ENCODE assay signal across 8 mouse cellular contexts in the genomic region with DNA sequence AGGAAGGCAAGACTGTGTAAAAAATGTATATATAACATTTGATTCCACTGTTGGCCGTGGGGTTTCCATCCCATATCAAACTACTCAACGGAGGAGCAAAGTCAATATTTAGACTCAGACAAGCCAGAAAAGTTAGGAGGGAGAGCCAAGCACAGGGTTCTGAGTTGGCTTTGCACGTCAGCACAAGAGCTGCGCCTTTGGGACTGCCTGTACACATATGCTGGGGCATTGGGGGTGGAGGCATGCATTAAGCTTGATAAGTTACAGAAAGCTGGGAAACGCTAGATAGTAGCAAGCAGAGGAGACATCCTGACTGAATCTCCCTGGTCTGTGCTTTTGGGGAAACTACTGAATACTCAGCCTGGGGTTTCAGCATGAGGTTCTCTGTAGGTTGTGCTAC. TPM values are rescaled to one million over a fixed set of nuclear protein-coding genes. Genes with fewer than 3 reads are reported as not detected.
DNase-seq lines count a peak whose midpoint lies in the region; ATAC-seq lines count a peak whose summit lies in the region.

No protein-coding gene starts in this region.

- peaks cover 24% of the 10 kb centered on the region for H3K4me1 ChIP-seq in kidney, embryonic 15.5 days
- peaks cover 16% of the 10 kb centered on the region for H3K4me1 ChIP-seq in forebrain, embryonic 13.5 days
- H3K4me1 ChIP-seq in midbrain, embryonic 11.5 days (ENCODE audit: control insufficient read depth, insufficient read depth, low read length) = peaks cover 11% of the 10 kb centered on the region; the same call in 1 of the 2 replicates

- H3K9ac ChIP-seq in kidney, embryonic 15.5 days = peak overlapping the region; percentile 92
- peak overlapping the region; percentile 93 for H3K9ac ChIP-seq in forebrain, embryonic 13.5 days
- peak overlapping the region; percentile 97; the same call in 1 of the 2 replicates for H3K9ac ChIP-seq in midbrain, embryonic 11.5 days (ENCODE audit: low read length)

- no peak for ATAC-seq in kidney, embryonic 15.5 days (replicated peaks; ENCODE audit: low FRiP score)
- ATAC-seq in forebrain, embryonic 13.5 days = no peak
- no peak for ATAC-seq in midbrain, embryonic 11.5 days (ENCODE audit: low FRiP score)
- no peak for ATAC-seq in cerebellum, adult (ENCODE audit: insufficient number of reproducible peaks, low FRiP score, low TSS enrichment)

- DNase-seq in kidney, adult 11 months = no peak
- peak; percentile 37 for DNase-seq in kidney, postnatal 10 days
- DNase-seq in midbrain, embryonic 11.5 days (ENCODE audit: low spot score, missing footprints) = peak; percentile 87
- no peak for DNase-seq in cerebellum, postnatal 10 days
- no peak for DNase-seq in cerebellum, adult 9-10 months

- peaks cover 32% of the 10 kb centered on the region for H3K36me3 ChIP-seq in kidney, embryonic 15.5 days
- peaks cover 17% of the 10 kb centered on the region for H3K36me3 ChIP-seq in forebrain, embryonic 13.5 days (ENCODE audit: poor library complexity, severe bottlenecking)
- no peaks in the 10 kb centered on the region; the same call in 1 of the 2 replicates for H3K36me3 ChIP-seq in midbrain, embryonic 11.5 days (ENCODE audit: control insufficient read depth, insufficient read depth, low read length)

- H3K4me2 ChIP-seq in kidney, embryonic 15.5 days = peak overlapping the region; percentile 93
- H3K4me2 ChIP-seq in forebrain, embryonic 13.5 days = peak overlapping the region; percentile 82
- H3K4me2 ChIP-seq in midbrain, embryonic 11.5 days = peak overlapping the region; percentile 69

- WGBS in kidney, embryonic 15.5 days = 20% methylated on average over 5 of the region's 5 CpGs
- 34% methylated on average over 5 of the region's 5 CpGs for WGBS in forebrain, embryonic 13.5 days
- WGBS in midbrain, embryonic 11.5 days = 47% methylated on average over 5 of the region's 5 CpGs

- H3K27me3 ChIP-seq in kidney, embryonic 15.5 days = no peaks in the 10 kb centered on the region
- no peaks in the 10 kb centered on the region for H3K27me3 ChIP-seq in forebrain, embryonic 13.5 days
- H3K27me3 ChIP-seq in midbrain, embryonic 11.5 days (ENCODE audit: control insufficient read depth, insufficient read depth, low read length) = no peaks in the 10 kb centered on the region

- no peaks in the 10 kb centered on the region; the same call in 1 of the 2 replicates for H3K9me3 ChIP-seq in kidney, embryonic 15.5 days (replicated peaks)
- no peaks in the 10 kb centered on the region for H3K9me3 ChIP-seq in forebrain, embryonic 13.5 days (replicated peaks)
- H3K9me3 ChIP-seq in midbrain, embryonic 11.5 days (ENCODE audit: control insufficient read depth, low read length) = no peaks in the 10 kb centered on the region

- H3K27ac ChIP-seq in kidney, embryonic 15.5 days = peak overlapping the region; percentile 99; the same call in 1 of the 2 replicates
- peak overlapping the region; percentile 96; the same call in 1 of the 2 replicates for H3K27ac ChIP-seq in forebrain, embryonic 13.5 days
- no peak overlapping the region for H3K27ac ChIP-seq in midbrain, embryonic 11.5 days (ENCODE audit: low read depth, low read length)

- H3K4me3 ChIP-seq in kidney, embryonic 15.5 days (replicated peaks) = peak overlapping the region; percentile 90
- peak overlapping the region; percentile 64 for H3K4me3 ChIP-seq in forebrain, embryonic 13.5 days
- H3K4me3 ChIP-seq in midbrain, embryonic 11.5 days (ENCODE audit: low read depth, low read length) = peak overlapping the region; percentile 79

RNA-seq across cellular contexts. Expression of a gene that starts 1.1 kb away (rescaled TPM):
- 2.0 and 2.2 TPM in 2 replicates for polyA plus RNA-seq in kidney, embryonic 15.5 days (2015; fragmentation: Nextera tagmentation; extraction: Ambion mirVana)
- polyA plus RNA-seq in forebrain, embryonic 13.5 days (2015; fragmentation: Nextera tagmentation; extraction: Ambion mirVana) = 0.94 and 1.2 TPM in 2 replicates
- polyA plus RNA-seq in midbrain, embryonic 11.5 days (2014; fragmentation: Nextera tagmentation; extraction: Ambion mirVana) = 0.82 and 0.91 TPM in 2 replicates

Comparison
In these comparisons a context has a peak if more than half of its experiments do, and no peak if none do; other contexts are left out.
1. DNase-seq: peak in kidney, postnatal 10 days (single experiment) and midbrain, embryonic 11.5 days (single experiment); none in kidney, adult 11 months (single experiment), cerebellum, postnatal 10 days (0 of 2) and cerebellum, adult 9-10 months (single experiment).
2. Peak in every context shown above with its lines, with median percentiles within 50 percentile points of each other: H3K4me2 ChIP-seq, H3K4me3 ChIP-seq and H3K9ac ChIP-seq.